Mouse (Mus musculus) E14TG2a.4 (cell line): Measurements from ENCODE around the gene Dcaf7.

Experiments
- CTCF ChIP-seq: conservative IDR thresholded peaks from 2 replicates; pipeline ENCODE4 v1.5.1; 2014; ENCODE audit warnings: low read length
- NANOG ChIP-seq: IDR thresholded peaks from 2 replicates; pipeline ENCODE4 v1.6.1; 2014; ENCODE audit warnings: borderline replicate concordance, low read length, mixed read lengths
- POU5F1 ChIP-seq: IDR thresholded peaks from 2 replicates; pipeline ENCODE4 v1.6.1; 2014; ENCODE audit warnings: low read length, borderline replicate concordance

DNA sequence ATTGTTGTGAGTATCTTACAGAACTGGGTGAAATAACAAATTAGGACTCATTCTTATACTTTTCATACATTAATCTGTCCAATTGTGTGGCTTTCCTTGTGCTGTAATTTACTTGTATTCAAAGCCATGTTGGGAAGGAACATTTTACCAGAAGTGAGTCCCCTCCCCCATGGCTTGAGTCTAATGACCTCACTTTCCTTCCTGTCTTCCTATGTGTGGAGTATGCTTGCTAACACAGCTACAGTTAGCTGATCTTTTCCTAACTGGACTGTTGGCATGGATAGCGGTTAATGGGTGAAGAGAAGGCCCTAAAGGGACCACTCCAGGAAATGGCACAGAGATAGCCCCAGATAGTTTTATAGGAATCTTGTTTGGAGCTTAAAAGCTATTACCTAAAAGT, 61.6 kb downstream of the Dcaf7 start:
- TF ChIP-seq CTCF (no peak), NANOG (no peak), POU5F1 (no peak)
